Mouse (Mus musculus) embryonic facial prominence, embryonic 13.5 days (tissue): Measurements from ENCODE around the gene Stx12. TPM values are rescaled to one million over a fixed set of nuclear protein-coding genes. Genes with fewer than 3 reads are reported as not detected.
"Not testable (repeated sequence)": the region's sequence is repeated elsewhere in the genome, so short reads cannot be mapped to it uniquely, and the experiment has no call there.

Experiments
- ATAC-seq: fragments of 200-750 bp; cut with Nextera tagmentation; 2 replicates; pipeline ENCODE4 v1.8.0; 2017; ENCODE audit warnings: low read depth; ENCODE audit not compliant: insufficient number of reproducible peaks, insufficient read depth, low FRiP score, low TSS enrichment
- H3K27ac ChIP-seq: fragments of 300-500 bp; sonication (generic); 2 replicates; pipeline ENCODE4 v1.5.1; 2015; ENCODE audit warnings: moderate library complexity, mild to moderate bottlenecking, inconsistent platforms
- H3K27me3 ChIP-seq: fragments of 300-500 bp; sonication (generic); 2 replicates; pipeline ENCODE4 v1.6.1; 2015; ENCODE audit warnings: mild to moderate bottlenecking, inconsistent platforms
- H3K36me3 ChIP-seq: fragments of 300-500 bp; sonication (generic); 2 replicates; pipeline ENCODE4 v1.6.1; 2015; ENCODE audit warnings: mild to moderate bottlenecking, inconsistent platforms
- H3K4me1 ChIP-seq: fragments of 300-500 bp; sonication (generic); 2 replicates; pipeline ENCODE4 v1.6.1; 2015; ENCODE audit warnings: inconsistent platforms
- H3K4me2 ChIP-seq: fragments of 300-500 bp; sonication (generic); 2 replicates; pipeline ENCODE4 v1.6.1; 2015; ENCODE audit warnings: moderate library complexity, mild to moderate bottlenecking, inconsistent platforms
- H3K4me3 ChIP-seq: fragments of 300-500 bp; sonication (generic); 2 replicates; pipeline ENCODE4 v1.5.1; 2015; ENCODE audit warnings: mild to moderate bottlenecking, inconsistent platforms
- H3K9ac ChIP-seq: fragments of 300-500 bp; sonication (generic); 2 replicates; pipeline ENCODE4 v1.6.1; 2015; ENCODE audit warnings: mild to moderate bottlenecking, inconsistent platforms
- H3K9me3 ChIP-seq: fragments of 300-500 bp; sonication (generic); 2 replicates; pipeline ENCODE4 v1.6.1; 2016; ENCODE audit warnings: inconsistent platforms
- WGBS: fragments of 180-500 bp; shearing (Covaris S2); methylation state at CpG from one replicate; pipeline ENCODE4 v1.1.7; 2015; ENCODE audit warnings: mixed read lengths; 5-methylcytosine and 5-hydroxymethylcytosine counted together
- polyA plus RNA-seq: library from polyadenylated mRNA; unstranded; fragments of >200 nt; fragmentation: Nextera tagmentation; extraction: Ambion mirVana; gene quantifications from 2 replicates; pipeline ENCODE4 v1.2.1, GENCODE M21; 2015

Gene Stx12
- polyA plus RNA-seq: 60.3 and 65.5 TPM in 2 replicates

GRCm38 (mm10) chr4:132884064-132884843 lies at the start of gene Stx12:
Stx12 (minus strand) TSS chr4:132884509.
- H3K9ac ChIP-seq: peak within 1 kb of the TSS; percentile 94
- H3K4me3 ChIP-seq: peak within 1 kb of the TSS; percentile 94
- peak within 1 kb of the TSS; percentile 84 for H3K27ac ChIP-seq
- H3K9me3 ChIP-seq: no peaks in the 10 kb centered on the region
- WGBS: under 1% methylated on average over 72 of the region's 72 CpGs
- H3K4me1 ChIP-seq: peaks cover 17% of the 10 kb centered on the region
- ATAC-seq: peak; percentile 79
- H3K4me2 ChIP-seq: peak within 1 kb of the TSS; percentile 71
- no peaks in the 10 kb centered on the region for H3K27me3 ChIP-seq
- peaks cover 14% of the 10 kb centered on the region for H3K36me3 ChIP-seq

- Histone ChIP-seq H3K9ac (no peak overlapping the region), H3K36me3 (no peaks in the 10 kb centered on the region), H3K9me3 (no peaks in the 10 kb centered on the region), H3K27ac (no peak overlapping the region), H3K4me2 (no peak overlapping the region), H3K27me3 (no peaks in the 10 kb centered on the region), H3K4me1 (peaks cover 8% of the 10 kb centered on the region; the same call in 1 of the 2 replicates), H3K4me3 (no peak overlapping the region)
- no peak for ATAC-seq
- WGBS: 79% methylated on average over 4 of the region's 4 CpGs
These were observed 48.6 kb upstream of the Stx12 start for GRCm38 (mm10) chr4:132932752-132933404.

DNA sequence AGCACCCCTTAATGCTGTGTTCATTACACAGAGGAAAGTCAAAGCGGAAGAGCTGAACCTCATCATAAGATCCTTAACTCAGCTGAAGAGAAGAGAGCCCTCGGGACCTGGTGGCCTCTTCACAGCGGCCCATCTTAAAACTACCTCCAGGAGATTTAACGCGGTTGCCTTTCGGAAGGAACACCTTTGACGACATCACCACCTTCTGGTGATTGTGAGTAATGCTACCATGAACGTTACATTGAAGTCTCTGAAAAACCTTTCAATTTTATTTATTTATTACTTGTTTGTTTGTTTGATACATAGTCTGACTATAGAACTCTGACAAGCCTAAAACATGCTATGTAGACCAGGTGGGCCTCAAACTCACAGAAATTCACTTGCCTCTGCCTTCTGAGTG lies 46.5 kb upstream of the Stx12 start:
- H3K27ac ChIP-seq: no peak overlapping the region
- H3K4me3 ChIP-seq: no peak overlapping the region
- 6% methylated on average over 8 of the region's 8 CpGs for WGBS
- H3K4me2 ChIP-seq: no peak overlapping the region
- no peak overlapping the region for H3K9ac ChIP-seq
- H3K36me3 ChIP-seq: no peaks in the 10 kb centered on the region
- peaks cover 3% of the 10 kb centered on the region; the same call in 1 of the 2 replicates for H3K4me1 ChIP-seq
- ATAC-seq: no peak
- no peaks in the 10 kb centered on the region for H3K27me3 ChIP-seq
- no peaks in the 10 kb centered on the region for H3K9me3 ChIP-seq

- not testable (repeated sequence) for H3K4me2 ChIP-seq, H3K9me3 ChIP-seq, H3K9ac ChIP-seq, ATAC-seq, H3K27ac ChIP-seq, H3K27me3 ChIP-seq, H3K4me3 ChIP-seq, H3K36me3 ChIP-seq, H3K4me1 ChIP-seq
- WGBS: 60% methylated on average over 2 of the region's 2 CpGs
These were observed 42.2 kb upstream of the Stx12 start for GRCm38 (mm10) chr4:132926520-132926919.

DNA sequence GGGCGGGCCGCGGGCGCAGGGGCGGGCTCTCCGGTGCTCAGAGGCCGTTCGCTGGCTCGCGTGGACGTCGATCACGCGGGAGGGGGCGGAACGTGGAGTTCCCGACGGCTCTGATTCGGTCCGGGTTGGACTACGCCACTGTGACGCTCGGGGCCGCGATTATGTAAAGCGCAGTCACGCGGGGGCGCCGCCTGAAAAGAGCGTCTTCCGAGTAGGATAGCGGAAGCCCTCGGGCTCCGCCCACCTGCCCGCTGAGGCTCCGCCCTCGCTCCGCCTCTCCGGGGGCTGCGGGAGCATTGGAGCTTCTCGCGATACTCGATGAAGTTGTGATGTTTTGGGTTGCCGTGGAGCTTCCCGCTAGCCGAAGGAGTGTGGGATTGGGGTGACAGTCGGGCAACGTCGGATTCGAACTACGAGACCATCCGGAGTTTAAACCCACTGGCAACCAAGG lies 38.3 kb upstream of the Stx12 start, which contains the start of gene Fam76a:
TSS of gene Fam76a (minus strand) at position 1 of the 451 bp plus-strand sequence.
- Histone ChIP-seq H3K9ac (peak within 1 kb of the TSS; percentile 92), H3K4me3 (peak within 1 kb of the TSS; percentile 96), H3K4me2 (peak within 1 kb of the TSS; percentile 82), H3K9me3 (no peaks in the 10 kb centered on the region), H3K27ac (peak within 1 kb of the TSS; percentile 80), H3K4me1 (peaks cover 10% of the 10 kb centered on the region), H3K27me3 (no peaks in the 10 kb centered on the region), H3K36me3 (peaks cover 17% of the 10 kb centered on the region)
- ATAC-seq: peak; percentile 98
- WGBS: under 1% methylated on average over 53 of the region's 53 CpGs

- H3K4me1 ChIP-seq: peaks cover 10% of the 10 kb centered on the region
- WGBS: 0% methylated on average over 50 of the region's 50 CpGs
These were observed 37.8 kb upstream of the Stx12 start for GRCm38 (mm10) chr4:132922061-132922530.

DNA sequence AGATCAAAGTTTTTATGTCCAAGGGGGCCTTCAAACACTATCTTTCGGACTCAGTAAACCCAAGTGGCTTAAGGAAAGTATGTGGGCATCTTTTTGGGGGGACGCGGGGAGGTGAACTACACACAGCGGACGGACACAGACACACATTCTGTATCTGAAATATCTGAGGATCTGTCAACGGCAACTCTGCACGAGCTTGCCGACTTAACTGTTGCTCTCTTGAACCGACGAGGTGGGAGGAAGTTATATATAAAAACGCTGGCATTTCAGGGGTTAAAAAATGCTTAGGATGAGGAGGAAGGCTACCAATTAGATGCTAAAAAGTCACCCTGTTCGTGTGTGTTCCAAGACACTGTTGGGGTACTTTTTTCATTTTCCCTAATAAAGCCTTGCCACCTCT lies 37.2 kb upstream of the Stx12 start:
- H3K9ac ChIP-seq: peak overlapping the region; percentile 92
- H3K4me2 ChIP-seq: peak overlapping the region; percentile 75
- peak overlapping the region; percentile 96 for H3K4me3 ChIP-seq
- 42% methylated on average over 12 of the region's 12 CpGs for whole genome bisulfite sequencing
- no peaks in the 10 kb centered on the region for H3K27me3 ChIP-seq
- no peak for ATAC-seq
- no peaks in the 10 kb centered on the region for H3K9me3 ChIP-seq
- peaks cover 27% of the 10 kb centered on the region for H3K36me3 ChIP-seq
- peaks cover 10% of the 10 kb centered on the region for H3K4me1 ChIP-seq
- H3K27ac ChIP-seq: no peak overlapping the region

More at GRCm38 (mm10) chr4:132922061-132922530, 37.8 kb upstream of the Stx12 start:
- Histone ChIP-seq H3K27me3 (no peaks in the 10 kb centered on the region), H3K4me2 (peak overlapping the region; percentile 75), H3K36me3 (peaks cover 22% of the 10 kb centered on the region), H3K9me3 (no peaks in the 10 kb centered on the region), H3K4me3 (peak overlapping the region; percentile 96), H3K9ac (peak overlapping the region; percentile 92), H3K27ac (peak overlapping the region; percentile 68; the same call in 1 of the 2 replicates)
- ATAC-seq: peak; percentile 43

DNA sequence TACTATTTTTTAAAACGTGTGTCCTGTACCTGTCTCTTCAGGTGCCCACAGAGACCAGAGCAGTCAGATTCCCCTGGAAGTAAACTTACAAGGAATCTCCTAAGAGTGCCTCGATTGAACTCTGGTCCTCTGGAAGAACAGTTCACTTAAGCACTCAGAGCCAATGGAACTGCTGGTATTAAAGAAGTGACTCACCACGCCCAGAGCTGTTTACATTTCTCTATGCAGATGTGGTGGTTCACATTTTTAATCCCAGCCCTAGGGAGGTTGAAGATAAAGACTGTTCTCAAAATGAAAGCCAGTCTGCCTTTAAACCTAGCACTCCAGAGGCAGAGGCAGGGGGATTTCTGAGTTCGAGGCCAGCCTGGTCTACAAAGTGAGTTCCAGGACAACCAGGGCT lies 35.9 kb upstream of the Stx12 start:
- Histone ChIP-seq H3K27ac (no peak overlapping the region), H3K4me2 (no peak overlapping the region), H3K4me3 (no peak overlapping the region), H3K36me3 (peaks cover 40% of the 10 kb centered on the region), H3K9me3 (no peaks in the 10 kb centered on the region), H3K9ac (no peak overlapping the region), H3K4me1 (peaks cover 10% of the 10 kb centered on the region), H3K27me3 (no peaks in the 10 kb centered on the region)
- no peak for ATAC-seq
- 91% methylated on average over 4 of the region's 4 CpGs for WGBS

DNA sequence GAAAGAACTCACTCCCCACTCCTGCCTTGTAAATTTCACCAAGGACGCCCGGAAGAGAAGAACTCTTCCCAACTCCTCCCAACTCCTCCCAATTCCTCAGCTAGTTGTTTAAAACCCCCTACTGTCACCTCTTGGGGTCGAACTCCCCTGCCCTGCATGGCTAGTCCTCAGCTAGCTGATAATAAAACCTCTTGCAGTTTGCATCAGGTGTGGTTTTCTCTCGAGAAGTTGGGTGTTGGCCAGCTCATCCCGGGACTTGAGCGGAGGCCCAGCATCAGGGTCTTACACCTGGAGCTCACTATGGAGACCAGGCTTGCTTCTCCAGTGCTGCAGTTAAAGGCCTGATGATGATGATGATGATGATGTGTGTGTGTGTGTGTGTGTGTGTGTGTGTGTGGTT lies 34.2 kb upstream of the Stx12 start:
- not testable (repeated sequence) for H3K4me3 ChIP-seq, ATAC-seq, H3K27me3 ChIP-seq, H3K4me2 ChIP-seq, H3K4me1 ChIP-seq, H3K9ac ChIP-seq, H3K27ac ChIP-seq, H3K9me3 ChIP-seq
- H3K36me3 ChIP-seq: peaks cover 57% of the 10 kb centered on the region
- WGBS: 81% methylated on average over 6 of the region's 6 CpGs

DNA sequence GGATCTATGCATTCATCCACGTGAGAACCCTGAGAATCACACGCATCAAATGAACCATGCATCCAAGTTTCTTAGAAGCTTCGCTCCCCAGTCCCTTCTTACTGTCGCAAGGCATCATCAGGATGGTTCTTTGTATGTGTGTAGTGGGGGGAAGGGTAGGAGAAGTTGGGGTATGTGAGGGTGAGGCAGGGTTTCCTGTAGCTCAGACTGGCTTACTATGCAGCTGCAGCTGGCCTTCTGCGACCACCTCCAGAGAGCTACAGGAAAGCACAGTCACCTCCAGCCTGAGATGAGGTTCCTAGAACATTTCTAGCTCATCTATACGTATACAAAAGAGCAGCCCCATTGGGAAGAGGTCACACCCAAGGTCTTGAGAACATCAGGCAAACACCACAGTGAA lies 27.8 kb upstream of the Stx12 start:
- H3K27ac ChIP-seq: no peak overlapping the region
- H3K4me2 ChIP-seq: no peak overlapping the region
- H3K4me3 ChIP-seq: no peak overlapping the region
- 89% methylated on average over 6 of the region's 6 CpGs for WGBS
- H3K36me3 ChIP-seq: peaks cover 88% of the 10 kb centered on the region
- H3K9ac ChIP-seq: no peak overlapping the region; the same call in 1 of the 2 replicates
- H3K9me3 ChIP-seq: no peaks in the 10 kb centered on the region
- no peaks in the 10 kb centered on the region for H3K27me3 ChIP-seq
- no peaks in the 10 kb centered on the region for H3K4me1 ChIP-seq
- no peak for ATAC-seq

DNA sequence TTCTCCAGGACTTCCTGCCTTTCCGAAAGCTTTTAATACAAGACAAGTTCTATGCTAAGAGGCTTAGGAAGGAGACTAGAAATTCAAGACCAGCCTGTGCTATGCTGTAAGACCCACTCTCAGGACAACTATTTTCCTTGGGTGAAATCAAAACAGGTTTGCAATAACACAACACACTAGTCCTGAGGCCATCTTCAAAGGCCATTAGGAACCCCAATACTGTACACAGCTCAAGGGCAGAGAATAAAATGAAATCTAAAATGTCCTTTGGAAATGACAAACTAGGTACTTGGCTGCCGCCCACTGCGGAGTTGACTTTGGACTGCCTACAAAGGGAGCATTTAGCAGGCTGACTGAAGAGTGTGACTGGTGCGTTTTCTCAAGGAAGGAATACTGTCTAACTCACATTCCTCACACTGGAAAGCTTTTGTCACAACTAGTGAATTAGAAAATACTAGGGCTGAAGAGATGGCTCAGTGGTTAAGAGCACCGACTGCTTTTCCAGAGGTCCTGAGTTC lies 21.6 kb upstream of the Stx12 start:
- ATAC-seq: no peak

More for the DNA sequence above, 21.6 kb upstream of the Stx12 start:
- Histone ChIP-seq H3K9me3 (no peaks in the 10 kb centered on the region), H3K4me2 (no peak overlapping the region), H3K4me1 (no peaks in the 10 kb centered on the region), H3K27me3 (no peaks in the 10 kb centered on the region), H3K36me3 (peaks cover 79% of the 10 kb centered on the region), H3K9ac (0 out of 2 replicates have a peak overlapping the region, but pooled peaks have one; percentile 36), H3K27ac (no peak overlapping the region), H3K4me3 (no peak overlapping the region)
- WGBS: 88% methylated on average over 5 of the region's 5 CpGs
